Mouse (Mus musculus): ENCODE measurements around the gene Emilin2. TPM values are rescaled to one million over a fixed set of nuclear protein-coding genes. Genes with fewer than 3 reads are reported as not detected.
A peak's percentile ranks its signal among the peaks of the same experiment; 100 is the strongest.

Emilin2 gene
- polyA plus RNA-seq, 1 experiment from 2014 or later, result 2.5 TPM

DNA sequence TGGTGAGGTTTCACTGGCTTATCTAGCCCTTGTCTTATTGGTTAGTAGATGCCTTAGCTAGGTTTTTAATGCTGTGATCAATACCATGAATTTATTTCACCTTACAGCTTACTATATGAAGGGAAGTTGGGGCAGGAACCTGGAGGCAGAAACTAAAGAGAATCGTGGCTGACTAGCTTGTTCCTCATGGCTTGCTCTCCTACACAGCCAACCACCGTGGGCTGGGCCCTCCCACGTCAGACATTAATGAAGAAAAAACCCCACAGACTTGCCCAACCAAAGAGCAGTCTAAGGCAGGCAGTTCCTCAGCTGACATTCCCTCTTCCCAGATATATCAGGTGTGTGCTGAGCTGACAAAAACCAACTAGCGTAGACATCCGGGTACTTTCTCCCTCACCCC, 88.1 kb downstream of the Emilin2 start:
- Histone ChIP-seq H3K27ac (no peak overlapping the region), H3K4me1 (replicated peaks) (no peaks in the 10 kb centered on the region), H3K36me3 (peaks cover 5% of the 10 kb centered on the region; the same call in 1 of the 2 replicates), H3K4me2 (replicated peaks) (no peak overlapping the region), H3K9ac (replicated peaks) (no peak overlapping the region), H3K27me3 (no peaks in the 10 kb centered on the region), H3K9me3 (no peaks in the 10 kb centered on the region), H3K4me3 (replicated peaks) (no peak overlapping the region)
- WGBS, result 78% methylated on average over 5 of the region's 5 CpGs
- ATAC-seq, result no peak

DNA sequence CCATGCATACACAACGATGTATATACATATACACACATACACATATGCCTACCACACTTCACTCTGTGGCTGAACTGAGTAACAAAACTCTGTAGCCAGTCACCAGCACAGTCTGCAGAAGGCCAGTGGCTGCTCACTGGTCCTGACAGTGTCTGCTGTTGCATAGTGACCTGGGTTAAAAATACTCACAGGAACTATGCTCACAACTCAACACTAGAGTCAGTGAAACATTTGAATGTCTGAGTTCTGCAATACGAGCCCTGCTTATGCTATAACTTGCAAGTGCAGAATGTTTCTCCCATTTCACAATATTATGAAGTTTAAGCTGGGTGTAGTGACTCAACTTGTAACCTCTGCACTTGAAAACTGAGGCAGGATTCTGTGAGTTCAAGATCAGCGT, 90.4 kb downstream of the Emilin2 start:
- WGBS, result 91% methylated on average over 3 of the region's 3 CpGs
- Histone ChIP-seq H3K4me2 (replicated peaks) (no peak overlapping the region), H3K36me3 (peaks cover 15% of the 10 kb centered on the region), H3K27me3 (no peaks in the 10 kb centered on the region), H3K9me3 (no peaks in the 10 kb centered on the region), H3K4me3 (replicated peaks) (no peak overlapping the region), H3K4me1 (replicated peaks) (no peaks in the 10 kb centered on the region), H3K27ac (no peak overlapping the region), H3K9ac (replicated peaks) (no peak overlapping the region)
- no peak for ATAC-seq

DNA sequence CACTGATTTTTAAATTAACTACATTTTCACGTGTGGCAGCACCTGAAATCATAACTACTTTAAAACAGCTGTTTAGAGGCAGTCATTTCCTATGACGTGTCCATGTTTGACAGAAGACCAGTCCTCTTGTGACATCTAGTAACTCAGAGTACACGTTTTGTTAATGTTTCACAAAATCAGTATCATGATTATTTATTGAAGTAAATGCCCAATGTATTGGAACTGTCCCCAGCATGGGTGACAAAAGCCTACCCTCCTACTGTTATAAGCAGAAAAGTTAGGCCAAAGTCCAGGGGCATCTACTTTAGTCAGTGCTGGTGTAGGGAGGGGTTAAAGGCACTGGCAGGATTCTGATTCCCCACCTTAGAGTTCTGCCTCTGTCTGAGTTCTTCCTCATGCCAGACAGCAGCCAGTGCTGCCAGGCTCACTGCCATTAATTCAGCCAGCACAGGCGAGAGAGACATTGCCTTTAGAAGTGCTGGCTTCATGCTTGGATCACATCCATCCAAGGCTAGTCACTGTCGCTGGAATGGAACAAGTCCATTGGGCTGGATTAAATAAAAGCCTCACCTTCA, 94.6 kb downstream of the Emilin2 start:
- H3K4me3 ChIP-seq (replicated peaks), result no peak overlapping the region
- H3K4me2 ChIP-seq (replicated peaks), result no peak overlapping the region
- H3K4me1 ChIP-seq (replicated peaks), result 0 out of 2 replicates have a peak, but pooled peaks cover 2% of the 10 kb centered on the region
- peaks cover 10% of the 10 kb centered on the region for H3K36me3 ChIP-seq
- no peak overlapping the region for H3K27ac ChIP-seq
- no peaks in the 10 kb centered on the region for H3K9me3 ChIP-seq
- WGBS, result 92% methylated on average over 5 of the region's 5 CpGs
- no peak for ATAC-seq
- no peaks in the 10 kb centered on the region for H3K27me3 ChIP-seq
- no peak overlapping the region for H3K9ac ChIP-seq (replicated peaks)

DNA sequence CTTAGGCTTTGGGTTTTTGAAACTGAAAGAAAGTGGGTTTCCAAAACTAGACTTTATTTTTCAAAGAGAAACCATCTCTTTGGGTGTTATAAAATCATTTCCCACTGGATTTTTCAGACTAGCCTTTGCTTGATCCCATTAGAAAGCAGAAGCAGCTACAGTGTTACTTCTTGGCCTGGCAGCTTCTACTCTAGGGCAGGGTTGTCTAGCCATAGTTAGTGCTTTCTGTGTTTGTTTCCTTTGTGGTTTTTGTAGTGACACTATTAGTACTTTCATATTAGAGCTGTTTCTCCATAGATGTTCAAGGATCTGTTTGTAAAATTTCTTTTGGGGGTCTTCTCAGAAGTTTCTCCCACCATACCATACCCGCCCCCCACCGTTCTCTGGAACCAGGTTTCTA, 95.5 kb downstream of the Emilin2 start:
- 100% methylated on average over 2 of the region's 2 CpGs for WGBS
- H3K27me3 ChIP-seq, result no peaks in the 10 kb centered on the region
- peaks cover 8% of the 10 kb centered on the region for H3K4me1 ChIP-seq (replicated peaks)
- no peak overlapping the region for H3K4me3 ChIP-seq (replicated peaks)
- no peak overlapping the region for H3K9ac ChIP-seq (replicated peaks)
- peaks cover 10% of the 10 kb centered on the region for H3K36me3 ChIP-seq
- H3K9me3 ChIP-seq, result no peaks in the 10 kb centered on the region
- ATAC-seq, result no peak
- H3K4me2 ChIP-seq (replicated peaks), result no peak overlapping the region
- H3K27ac ChIP-seq, result no peak overlapping the region

DNA sequence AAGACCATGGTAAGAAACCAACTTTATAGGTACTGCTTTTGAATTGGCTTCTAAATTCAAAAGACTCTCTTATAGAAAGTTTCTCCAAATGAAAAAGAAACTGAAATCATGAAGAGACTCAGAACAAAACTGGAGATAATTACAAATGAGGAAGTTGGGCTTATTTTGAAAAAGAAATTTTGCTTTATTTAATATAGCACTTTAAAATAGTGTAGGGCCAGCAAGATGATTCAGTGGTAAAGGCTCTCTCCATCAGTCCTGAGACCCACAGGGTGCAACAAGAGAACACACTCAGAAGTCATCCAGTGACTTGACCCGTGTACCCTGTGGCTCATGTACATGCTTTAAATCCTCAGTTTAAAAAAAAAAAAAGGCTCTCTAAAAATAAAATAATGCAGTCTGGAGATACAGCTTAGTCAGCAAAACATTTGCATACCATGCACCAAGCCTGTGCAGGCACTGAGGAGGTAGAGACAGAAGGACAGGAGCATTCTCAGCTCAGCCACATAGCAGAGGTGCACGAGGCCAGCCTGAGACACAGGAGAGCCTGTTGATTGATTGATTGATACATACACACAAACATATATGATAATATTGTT, 96.4 kb downstream of the Emilin2 start:
- no peak overlapping the region for H3K9ac ChIP-seq (replicated peaks)
- H3K36me3 ChIP-seq, result peaks cover 10% of the 10 kb centered on the region
- H3K27ac ChIP-seq, result no peak overlapping the region
- peaks cover 8% of the 10 kb centered on the region for H3K4me1 ChIP-seq (replicated peaks)
- no peak overlapping the region for H3K4me2 ChIP-seq (replicated peaks)
- 92% methylated on average over 2 of the region's 2 CpGs for WGBS
- H3K27me3 ChIP-seq, result no peaks in the 10 kb centered on the region
- H3K4me3 ChIP-seq (replicated peaks), result no peak overlapping the region
- no peaks in the 10 kb centered on the region for H3K9me3 ChIP-seq
- ATAC-seq, result no peak

DNA sequence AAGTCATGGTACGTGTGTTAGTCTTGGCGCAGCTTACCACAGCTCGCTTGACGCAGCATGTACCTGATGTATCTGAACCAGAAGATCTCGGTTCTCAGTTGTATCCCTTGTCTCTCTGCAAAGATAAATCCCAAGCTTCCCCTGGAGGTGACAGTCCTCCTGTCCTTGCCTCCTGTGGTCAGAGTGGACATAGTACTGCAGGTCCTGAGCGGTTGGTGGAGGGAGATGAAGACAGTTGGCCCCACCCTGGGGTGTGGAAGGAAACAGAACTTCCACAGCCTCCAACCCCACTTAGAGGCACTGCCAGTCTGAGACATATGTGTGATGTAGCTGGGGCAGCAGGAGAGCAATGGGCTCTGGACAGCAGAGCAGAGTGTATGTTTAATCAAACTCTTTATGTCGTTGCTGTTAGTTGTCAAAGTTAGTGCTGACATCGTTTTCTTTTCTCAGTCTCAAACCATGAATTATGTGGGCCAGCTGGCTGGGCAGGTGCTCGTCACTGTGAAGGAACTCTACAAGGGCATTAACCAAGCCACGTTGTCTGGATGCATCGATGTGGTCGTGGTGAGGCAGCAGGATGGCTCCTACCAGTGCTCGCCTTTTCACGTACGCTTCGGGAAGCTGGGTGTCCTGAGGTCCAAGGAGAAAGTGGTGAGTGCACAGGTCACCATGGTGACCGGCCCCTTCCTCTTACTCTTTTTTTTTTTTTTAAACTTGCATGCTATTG, 97.1 kb downstream of the Emilin2 start:
- H3K9ac ChIP-seq (replicated peaks), result no peak overlapping the region
- WGBS, result 86% methylated on average over 17 of the region's 17 CpGs
- no peak overlapping the region for H3K4me2 ChIP-seq (replicated peaks)
- ATAC-seq, result no peak
- peaks cover 8% of the 10 kb centered on the region for H3K4me1 ChIP-seq (replicated peaks)
- H3K4me3 ChIP-seq (replicated peaks), result no peak overlapping the region
- H3K9me3 ChIP-seq, result no peaks in the 10 kb centered on the region
- no peak overlapping the region for H3K27ac ChIP-seq
- no peaks in the 10 kb centered on the region for H3K27me3 ChIP-seq
- peaks cover 10% of the 10 kb centered on the region for H3K36me3 ChIP-seq

DNA sequence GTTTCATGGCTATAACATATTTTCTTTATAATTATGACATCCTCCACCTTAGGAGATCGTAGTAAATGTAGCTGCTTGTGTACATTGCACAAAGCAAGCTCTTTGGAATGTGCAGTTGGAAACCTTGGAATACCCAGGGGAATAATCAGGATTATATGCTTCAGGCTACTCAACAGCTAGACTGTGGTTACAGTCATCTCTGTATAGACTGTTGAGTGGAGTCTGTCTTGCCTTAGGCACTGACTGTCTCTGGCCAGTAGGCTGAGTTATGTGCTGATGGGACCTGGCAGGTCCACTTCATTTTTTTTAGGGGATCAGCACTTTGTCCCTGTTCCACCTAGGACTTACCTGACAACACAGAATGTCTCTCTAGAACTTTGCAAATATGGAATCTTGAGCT, 98.1 kb downstream of the Emilin2 start:
- H3K9ac ChIP-seq (replicated peaks), result no peak overlapping the region
- H3K9me3 ChIP-seq, result no peaks in the 10 kb centered on the region
- H3K27me3 ChIP-seq, result no peaks in the 10 kb centered on the region
- no peak overlapping the region for H3K27ac ChIP-seq
- ATAC-seq, result no peak
- peaks cover 8% of the 10 kb centered on the region for H3K4me1 ChIP-seq (replicated peaks)
- no peak overlapping the region for H3K4me3 ChIP-seq (replicated peaks)
- WGBS, result 84% methylated on average over 1 of the region's 1 CpGs
- H3K4me2 ChIP-seq (replicated peaks), result no peak overlapping the region
- H3K36me3 ChIP-seq, result peaks cover 10% of the 10 kb centered on the region

DNA sequence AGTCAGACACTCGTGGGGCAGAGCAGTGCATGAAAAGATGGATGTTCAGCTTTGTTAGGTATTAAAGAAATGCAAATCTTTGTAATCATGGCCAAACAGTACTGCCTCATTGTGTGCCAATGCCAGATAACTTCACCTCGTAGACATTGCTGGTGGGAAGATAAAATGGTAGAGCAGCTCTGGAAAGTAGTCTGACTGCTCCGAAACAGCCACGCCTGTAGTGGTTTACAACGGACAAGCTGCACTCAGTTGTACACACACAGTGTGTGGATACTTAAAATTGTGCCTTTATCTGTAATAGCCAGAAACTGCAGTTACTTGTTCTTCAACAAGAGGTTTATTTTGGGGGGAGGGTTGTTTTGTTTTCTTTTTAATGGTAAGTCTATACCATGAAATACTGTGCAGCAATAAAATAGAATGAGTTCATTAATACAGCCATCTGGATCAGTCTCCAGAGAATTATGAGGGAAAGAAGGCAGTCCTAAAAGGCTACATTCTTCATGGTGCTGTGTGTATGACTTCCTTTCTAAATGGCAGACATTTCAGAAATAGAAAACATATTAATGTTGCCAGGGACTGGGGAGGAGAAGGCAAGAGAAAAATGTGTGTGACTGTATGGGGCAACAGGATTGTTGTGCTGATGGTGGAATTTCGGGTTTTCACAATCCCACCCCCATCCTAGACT, 99.7 kb downstream of the Emilin2 start:
- Histone ChIP-seq H3K4me2 (replicated peaks) (no peak overlapping the region), H3K36me3 (no peaks in the 10 kb centered on the region), H3K27ac (peak overlapping the region; percentile 10; the same call in 1 of the 2 replicates), H3K4me1 (replicated peaks) (peaks cover 8% of the 10 kb centered on the region), H3K4me3 (replicated peaks) (no peak overlapping the region), H3K9me3 (no peaks in the 10 kb centered on the region), H3K9ac (replicated peaks) (no peak overlapping the region), H3K27me3 (no peaks in the 10 kb centered on the region)
- WGBS, result 65% methylated on average over 6 of the region's 6 CpGs
- ATAC-seq, result peak; percentile 55

DNA sequence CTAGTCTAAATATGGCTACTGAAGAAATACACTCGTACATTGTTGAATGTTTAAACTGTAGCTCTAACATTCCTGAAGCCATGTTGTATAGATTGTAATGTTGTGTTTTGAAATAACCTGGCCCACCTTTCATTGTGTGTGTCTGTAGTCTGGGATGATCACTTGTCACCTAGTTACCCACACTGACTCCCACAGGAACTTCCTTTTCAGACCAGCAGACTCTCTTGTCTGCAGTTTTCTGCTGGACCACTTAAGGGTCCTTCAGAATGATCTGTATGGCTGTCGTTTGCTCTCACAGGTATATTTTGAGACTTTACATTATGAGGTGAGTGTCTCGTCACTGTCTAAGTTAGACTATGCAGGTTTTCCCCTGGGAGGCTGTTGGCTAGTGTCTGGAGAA, 101.8 kb downstream of the Emilin2 start:
- no peak overlapping the region for H3K27ac ChIP-seq
- no peaks in the 10 kb centered on the region for H3K36me3 ChIP-seq
- no peaks in the 10 kb centered on the region for H3K9me3 ChIP-seq
- no peak for ATAC-seq
- WGBS, result 92% methylated on average over 3 of the region's 3 CpGs
- no peak overlapping the region for H3K4me3 ChIP-seq (replicated peaks)
- H3K27me3 ChIP-seq, result no peaks in the 10 kb centered on the region
- no peak overlapping the region for H3K9ac ChIP-seq (replicated peaks)
- no peak overlapping the region for H3K4me2 ChIP-seq (replicated peaks)
- peaks cover 8% of the 10 kb centered on the region for H3K4me1 ChIP-seq (replicated peaks)

DNA sequence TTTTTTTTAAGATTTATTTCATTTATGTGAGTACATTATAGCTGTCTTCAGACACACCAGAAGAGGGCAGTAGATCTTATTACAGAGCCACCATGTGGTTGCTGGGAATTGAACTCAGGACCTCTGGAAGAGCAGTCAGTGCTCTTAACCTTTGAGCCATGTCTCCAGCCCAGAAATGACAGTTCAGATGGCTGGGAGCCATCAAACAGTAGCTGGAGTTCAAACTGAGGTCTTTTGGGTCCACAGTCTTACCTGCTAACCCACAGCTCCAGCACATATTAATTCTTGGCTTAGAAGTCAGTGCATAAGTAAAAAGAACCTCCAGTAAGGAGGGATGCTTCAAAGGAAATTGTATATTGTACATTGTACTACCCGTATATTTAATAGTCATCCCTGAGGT, 102.9 kb downstream of the Emilin2 start:
- Histone ChIP-seq H3K27ac (no peak overlapping the region), H3K9ac (replicated peaks) (no peak overlapping the region), H3K27me3 (no peaks in the 10 kb centered on the region), H3K4me3 (replicated peaks) (no peak overlapping the region), H3K4me1 (replicated peaks) (peaks cover 6% of the 10 kb centered on the region), H3K36me3 (no peaks in the 10 kb centered on the region), H3K9me3 (no peaks in the 10 kb centered on the region), H3K4me2 (replicated peaks) (no peak overlapping the region)
- no peak for ATAC-seq
- WGBS, result 98% methylated on average over 1 of the region's 1 CpGs

DNA sequence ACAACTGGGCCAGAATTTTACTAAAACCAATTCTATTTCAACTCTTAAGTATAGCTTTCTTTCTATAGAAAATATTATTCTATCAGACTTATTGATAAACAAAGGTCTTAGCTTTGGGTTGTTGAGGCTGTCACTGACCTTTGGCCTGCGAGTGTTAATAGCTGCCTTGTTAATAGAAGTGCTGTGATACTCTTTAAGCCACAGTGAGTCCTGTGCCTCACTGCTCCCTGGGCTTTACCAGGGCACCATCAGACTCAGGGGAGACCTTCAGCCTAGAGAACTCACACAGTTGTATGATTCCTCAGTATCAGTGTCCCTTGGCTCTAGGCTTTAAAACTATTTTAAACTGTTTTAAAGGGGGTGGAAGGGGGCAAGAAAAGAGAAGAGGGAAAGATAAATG, 103.4 kb downstream of the Emilin2 start:
- no peak overlapping the region for H3K4me3 ChIP-seq (replicated peaks)
- peaks cover 6% of the 10 kb centered on the region for H3K4me1 ChIP-seq (replicated peaks)
- WGBS, result 91% methylated on average over 1 of the region's 1 CpGs
- H3K9ac ChIP-seq (replicated peaks), result no peak overlapping the region
- H3K27ac ChIP-seq, result no peak overlapping the region
- ATAC-seq, result no peak
- H3K9me3 ChIP-seq, result no peaks in the 10 kb centered on the region
- H3K36me3 ChIP-seq, result no peaks in the 10 kb centered on the region
- no peak overlapping the region for H3K4me2 ChIP-seq (replicated peaks)
- H3K27me3 ChIP-seq, result no peaks in the 10 kb centered on the region

DNA sequence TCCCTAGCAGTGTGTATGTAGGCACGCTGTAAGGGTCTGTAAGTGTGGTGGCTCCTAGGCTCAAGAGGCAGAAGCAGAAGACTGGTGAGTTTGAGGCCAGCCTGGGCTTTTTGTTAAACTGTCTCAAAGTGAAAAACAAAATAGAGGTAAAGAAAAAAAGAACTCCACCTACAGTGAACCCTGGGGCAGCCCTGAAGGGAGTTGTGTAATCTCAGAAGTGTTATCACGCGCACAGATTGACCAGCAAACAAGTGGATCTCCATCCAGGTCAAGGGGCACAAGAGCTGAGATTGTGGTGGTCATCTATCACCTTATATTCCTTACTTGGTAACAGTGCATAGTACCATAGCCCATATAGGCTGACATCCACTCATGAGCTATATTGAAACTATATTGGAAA, 104.5 kb downstream of the Emilin2 start:
- peaks cover 13% of the 10 kb centered on the region for H3K4me1 ChIP-seq (replicated peaks)
- no peaks in the 10 kb centered on the region for H3K9me3 ChIP-seq
- no peaks in the 10 kb centered on the region for H3K27me3 ChIP-seq
- H3K4me3 ChIP-seq (replicated peaks), result no peak overlapping the region
- H3K36me3 ChIP-seq, result no peaks in the 10 kb centered on the region
- H3K9ac ChIP-seq (replicated peaks), result no peak overlapping the region
- ATAC-seq, result no peak
- no peak overlapping the region for H3K27ac ChIP-seq
- 97% methylated on average over 3 of the region's 3 CpGs for WGBS
- no peak overlapping the region for H3K4me2 ChIP-seq (replicated peaks)

All from midbrain, embryonic 13.5 days (tissue).